Mouse (Mus musculus) brain, embryonic 14.5 days (tissue): ENCODE measurements around the gene Zc2hc1b.

Source experiments
- CTCF ChIP-seq: fragments of 200-500 bp; IDR thresholded peaks from 2 replicates; pipeline ENCODE4 v1.5.1; 2012; ENCODE audit warnings: inconsistent platforms, mild to moderate bottlenecking, moderate library complexity, borderline replicate concordance; ENCODE audit not compliant: insufficient read depth, insufficient read length; ENCODE audit errors: extremely low read depth
- POLR2A ChIP-seq: fragments of 200-500 bp; IDR thresholded peaks from 2 replicates; pipeline ENCODE4 v1.6.1; 2012; ENCODE audit warnings: mild to moderate bottlenecking, inconsistent platforms, borderline replicate concordance; ENCODE audit not compliant: poor library complexity, insufficient read depth, insufficient read length, severe bottlenecking; ENCODE audit errors: extremely low read depth

- no peak for TF ChIP-seq CTCF
- no peak for TF ChIP-seq POLR2A
These were observed 9.4 kb downstream of the Zc2hc1b start for GRCm38 (mm10) chr10:13168461-13168860.
